Mouse (Mus musculus): ENCODE measurements around the gene Pcdh7. TPM values are rescaled to one million over a fixed set of nuclear protein-coding genes. Genes with fewer than 3 reads are reported as not detected.

Gene Pcdh7
- polyA plus RNA-seq, 1 experiment from 2014 or later: 8.8 TPM

- Histone ChIP-seq H3K9ac (ENCODE audit: low read length) (peak overlapping the region; percentile 67), H3K4me3 (ENCODE audit: low read depth, low read length) (peak overlapping the region; percentile 59), H3K36me3 (ENCODE audit: control insufficient read depth, insufficient read depth, low read length) (no peaks in the 10 kb centered on the region), H3K4me1 (replicated peaks; ENCODE audit: control insufficient read depth, insufficient read depth, low read length) (peaks cover 14% of the 10 kb centered on the region), H3K27me3 (replicated peaks; ENCODE audit: control insufficient read depth, insufficient read depth, low read length) (no peaks in the 10 kb centered on the region; the same call in 1 of the 2 replicates), H3K4me2 (ENCODE audit: low read length) (peak overlapping the region; percentile 95), H3K9me3 (ENCODE audit: control insufficient read depth, low read length) (no peaks in the 10 kb centered on the region), H3K27ac (ENCODE audit: low read depth) (peak overlapping the region; percentile 96)
- ATAC-seq (replicated peaks; ENCODE audit: low FRiP score, low TSS enrichment, low read depth) (no peak; the same call in 1 of the 2 replicates), DNase-seq (ENCODE audit: low spot score) (peak; percentile 90)
- WGBS: under 1% methylated on average over 53 of the region's 53 CpGs
These were observed 395 bp upstream of the Pcdh7 start for GRCm38 (mm10) chr5:57717238-57717905.

GRCm38 (mm10) chr5:57718876-57719593, 1.3 kb downstream of the Pcdh7 start:
- WGBS: 1% methylated on average over 51 of the region's 54 CpGs
- Histone ChIP-seq H3K4me2 (ENCODE audit: low read length) (peak overlapping the region; percentile 95), H3K9ac (ENCODE audit: low read length) (peak overlapping the region; percentile 67), H3K9me3 (ENCODE audit: control insufficient read depth, low read length) (no peaks in the 10 kb centered on the region), H3K4me3 (ENCODE audit: low read depth, low read length) (peak overlapping the region; percentile 59), H3K4me1 (replicated peaks; ENCODE audit: control insufficient read depth, insufficient read depth, low read length) (peaks cover 17% of the 10 kb centered on the region), H3K27ac (ENCODE audit: low read depth) (peak overlapping the region; percentile 96), H3K27me3 (replicated peaks; ENCODE audit: control insufficient read depth, insufficient read depth, low read length) (no peaks in the 10 kb centered on the region; the same call in 1 of the 2 replicates), H3K36me3 (ENCODE audit: control insufficient read depth, insufficient read depth, low read length) (no peaks in the 10 kb centered on the region)
- DNase-seq (ENCODE audit: low spot score) (peak; percentile 82), ATAC-seq (replicated peaks; ENCODE audit: low FRiP score, low TSS enrichment, low read depth) (no peak)

- under 1% methylated on average over 59 of the region's 59 CpGs for WGBS
- Histone ChIP-seq H3K9ac (ENCODE audit: low read length) (peak overlapping the region; percentile 67), H3K4me2 (ENCODE audit: low read length) (peak overlapping the region; percentile 95), H3K27me3 (replicated peaks; ENCODE audit: control insufficient read depth, insufficient read depth, low read length) (no peaks in the 10 kb centered on the region; the same call in 1 of the 2 replicates), H3K36me3 (ENCODE audit: control insufficient read depth, insufficient read depth, low read length) (no peaks in the 10 kb centered on the region), H3K4me1 (replicated peaks; ENCODE audit: control insufficient read depth, insufficient read depth, low read length) (peaks cover 18% of the 10 kb centered on the region), H3K27ac (ENCODE audit: low read depth) (no peak overlapping the region), H3K9me3 (ENCODE audit: control insufficient read depth, low read length) (no peaks in the 10 kb centered on the region), H3K4me3 (ENCODE audit: low read depth, low read length) (peak overlapping the region; percentile 59)
- ATAC-seq (replicated peaks; ENCODE audit: low FRiP score, low TSS enrichment, low read depth) (no peak), DNase-seq (ENCODE audit: low spot score) (no peak)
These were observed 1.9 kb downstream of the Pcdh7 start for GRCm38 (mm10) chr5:57719594-57720185.

GRCm38 (mm10) chr5:57720206-57720880, 2.6 kb downstream of the Pcdh7 start:
- Histone ChIP-seq H3K4me1 (replicated peaks; ENCODE audit: control insufficient read depth, insufficient read depth, low read length) (peaks cover 18% of the 10 kb centered on the region), H3K9me3 (ENCODE audit: control insufficient read depth, low read length) (no peaks in the 10 kb centered on the region), H3K4me2 (ENCODE audit: low read length) (peak overlapping the region; percentile 95), H3K27me3 (replicated peaks; ENCODE audit: control insufficient read depth, insufficient read depth, low read length) (no peaks in the 10 kb centered on the region; the same call in 1 of the 2 replicates), H3K27ac (ENCODE audit: low read depth) (no peak overlapping the region), H3K9ac (ENCODE audit: low read length) (peak overlapping the region; percentile 67; the same call in 1 of the 2 replicates), H3K36me3 (ENCODE audit: control insufficient read depth, insufficient read depth, low read length) (no peaks in the 10 kb centered on the region), H3K4me3 (ENCODE audit: low read depth, low read length) (peak overlapping the region; percentile 59)
- no peak for ATAC-seq (replicated peaks; ENCODE audit: low FRiP score, low TSS enrichment, low read depth)
- 5% methylated on average over 34 of the region's 34 CpGs for WGBS
- DNase-seq (ENCODE audit: low spot score): peak; percentile 60

- H3K36me3 ChIP-seq (ENCODE audit: control insufficient read depth, insufficient read depth, low read length): no peaks in the 10 kb centered on the region
- 28% methylated on average over 8 of the region's 8 CpGs for WGBS
- no peaks in the 10 kb centered on the region; the same call in 1 of the 2 replicates for H3K27me3 ChIP-seq (replicated peaks; ENCODE audit: control insufficient read depth, insufficient read depth, low read length)
- peaks cover 18% of the 10 kb centered on the region for H3K4me1 ChIP-seq (replicated peaks; ENCODE audit: control insufficient read depth, insufficient read depth, low read length)
- DNase-seq (ENCODE audit: low spot score): peak; percentile 51
- no peak overlapping the region for H3K9ac ChIP-seq (ENCODE audit: low read length)
- H3K4me3 ChIP-seq (ENCODE audit: low read depth, low read length): peak overlapping the region; percentile 59
- peak overlapping the region; percentile 95 for H3K4me2 ChIP-seq (ENCODE audit: low read length)
- ATAC-seq (replicated peaks; ENCODE audit: low FRiP score, low TSS enrichment, low read depth): no peak
- H3K9me3 ChIP-seq (ENCODE audit: control insufficient read depth, low read length): no peaks in the 10 kb centered on the region
- no peak overlapping the region for H3K27ac ChIP-seq (ENCODE audit: low read depth)
These were observed 3.5 kb downstream of the Pcdh7 start for GRCm38 (mm10) chr5:57721148-57721712.

- Histone ChIP-seq H3K4me2 (ENCODE audit: low read length) (peak overlapping the region; percentile 95), H3K27me3 (replicated peaks; ENCODE audit: control insufficient read depth, insufficient read depth, low read length) (no peaks in the 10 kb centered on the region; the same call in 1 of the 2 replicates), H3K4me1 (replicated peaks; ENCODE audit: control insufficient read depth, insufficient read depth, low read length) (peaks cover 18% of the 10 kb centered on the region), H3K9ac (ENCODE audit: low read length) (no peak overlapping the region), H3K27ac (ENCODE audit: low read depth) (no peak overlapping the region), H3K4me3 (ENCODE audit: low read depth, low read length) (peak overlapping the region; percentile 59), H3K36me3 (ENCODE audit: control insufficient read depth, insufficient read depth, low read length) (no peaks in the 10 kb centered on the region), H3K9me3 (ENCODE audit: control insufficient read depth, low read length) (no peaks in the 10 kb centered on the region)
- ATAC-seq (replicated peaks; ENCODE audit: low FRiP score, low TSS enrichment, low read depth): no peak
- WGBS: 21% methylated on average over 6 of the region's 6 CpGs
- peak; percentile 54 for DNase-seq (ENCODE audit: low spot score)
These were observed 4.2 kb downstream of the Pcdh7 start for GRCm38 (mm10) chr5:57721927-57722326.

GRCm38 (mm10) chr5:57733451-57733850, 15.7 kb downstream of the Pcdh7 start:
- Histone ChIP-seq H3K36me3 (ENCODE audit: control insufficient read depth, insufficient read depth, low read length) (no peaks in the 10 kb centered on the region; the same call in 1 of the 2 replicates), H3K9me3 (ENCODE audit: control insufficient read depth, low read length) (no peaks in the 10 kb centered on the region), H3K4me3 (ENCODE audit: low read depth, low read length) (no peak overlapping the region), H3K4me2 (ENCODE audit: low read length) (no peak overlapping the region), H3K9ac (ENCODE audit: low read length) (no peak overlapping the region), H3K27ac (ENCODE audit: low read depth) (no peak overlapping the region), H3K4me1 (replicated peaks; ENCODE audit: control insufficient read depth, insufficient read depth, low read length) (no peaks in the 10 kb centered on the region), H3K27me3 (replicated peaks; ENCODE audit: control insufficient read depth, insufficient read depth, low read length) (no peaks in the 10 kb centered on the region)
- ATAC-seq (replicated peaks; ENCODE audit: low FRiP score, low TSS enrichment, low read depth) (no peak), DNase-seq (ENCODE audit: low spot score) (no peak)
- 47% methylated on average over 1 of the region's 1 CpGs for WGBS

GRCm38 (mm10) chr5:57735723-57736122, 18.0 kb downstream of the Pcdh7 start:
- no peaks in the 10 kb centered on the region for H3K4me1 ChIP-seq (replicated peaks; ENCODE audit: control insufficient read depth, insufficient read depth, low read length)
- no peak overlapping the region for H3K4me3 ChIP-seq (ENCODE audit: low read depth, low read length)
- H3K9me3 ChIP-seq (ENCODE audit: control insufficient read depth, low read length): no peaks in the 10 kb centered on the region
- DNase-seq (ENCODE audit: low spot score) (no peak), ATAC-seq (replicated peaks; ENCODE audit: low FRiP score, low TSS enrichment, low read depth) (no peak)
- H3K27ac ChIP-seq (ENCODE audit: low read depth): no peak overlapping the region
- no peaks in the 10 kb centered on the region; the same call in 1 of the 2 replicates for H3K36me3 ChIP-seq (ENCODE audit: control insufficient read depth, insufficient read depth, low read length)
- H3K9ac ChIP-seq (ENCODE audit: low read length): no peak overlapping the region
- no peaks in the 10 kb centered on the region for H3K27me3 ChIP-seq (replicated peaks; ENCODE audit: control insufficient read depth, insufficient read depth, low read length)
- 87% methylated on average over 6 of the region's 6 CpGs for WGBS
- no peak overlapping the region for H3K4me2 ChIP-seq (ENCODE audit: low read length)

Data from intestine, embryonic 14.5 days (tissue).